Mouse (Mus musculus) small intestine, adult 2 months (tissue): Measurements from ENCODE around the gene Mthfsd. TPM values are rescaled to one million over a fixed set of nuclear protein-coding genes. Genes with fewer than 3 reads are reported as not detected.

ENCODE experiments used
- H3K27ac ChIP-seq: fragments of 200-500 bp; 2 replicates; pipeline ENCODE4 v1.5.1; 2012; ENCODE audit warnings: low read depth, low read length, control low read depth, inconsistent platforms; ENCODE audit not compliant: insufficient read depth
- H3K27me3 ChIP-seq: fragments of 200-500 bp; 2 replicates; pipeline ENCODE4 v1.6.1; 2012; ENCODE audit warnings: mild to moderate bottlenecking, moderate library complexity, low read length, inconsistent platforms; ENCODE audit not compliant: control insufficient read depth, insufficient read depth
- H3K36me3 ChIP-seq: fragments of 200-500 bp; 2 replicates; pipeline ENCODE4 v1.6.1; 2012; ENCODE audit warnings: mild to moderate bottlenecking, low read length, control low read depth, inconsistent platforms; ENCODE audit not compliant: control insufficient read depth, insufficient read depth
- H3K4me1 ChIP-seq: fragments of 200-500 bp; 2 replicates; pipeline ENCODE4 v1.6.1; 2012; ENCODE audit warnings: low read length, inconsistent platforms, mixed read lengths; ENCODE audit not compliant: control insufficient read depth, insufficient read depth, insufficient read length
- H3K4me3 ChIP-seq: fragments of 200-500 bp; 2 replicates; pipeline ENCODE4 v1.5.1; 2012; ENCODE audit warnings: low read depth, mild to moderate bottlenecking, control low read depth, inconsistent platforms, low read length, moderate library complexity
- CTCF ChIP-seq: fragments of 200-500 bp; IDR thresholded peaks from 2 replicates; pipeline ENCODE4 v1.5.1; 2012; ENCODE audit warnings: low read depth, mild to moderate bottlenecking, control low read depth, inconsistent platforms, low read length, moderate library complexity, mixed read lengths; ENCODE audit not compliant: insufficient replicate concordance, insufficient read length; ENCODE audit errors: extremely low read depth
- POLR2A ChIP-seq: fragments of 200-500 bp; IDR thresholded peaks from 2 replicates; pipeline ENCODE4 v1.6.1; 2012; ENCODE audit warnings: low read depth, mild to moderate bottlenecking, control low read depth, inconsistent platforms, low read length, moderate library complexity
- WGBS: fragments of 180-500 bp; shearing (Covaris S2); methylation state at CpG from one replicate; pipeline ENCODE4 v1.1.7; 2018; 5-methylcytosine and 5-hydroxymethylcytosine counted together
- polyA plus RNA-seq: library from polyadenylated mRNA; depleted of rRNA; stranded (reverse); fragments of >200 nt; gene quantifications from 2 replicates; pipeline ENCODE4 v1.2.3, GENCODE M21; 2012

Gene Mthfsd
- polyA plus RNA-seq, 1 experiment, result 23.4 TPM

- peaks cover 32% of the 10 kb centered on the region for H3K27me3 ChIP-seq
- no peak overlapping the region; the same call in 1 of the 2 replicates for H3K4me3 ChIP-seq
- peaks cover 2% of the 10 kb centered on the region for H3K4me1 ChIP-seq
- 2% methylated on average over 16 of the region's 16 CpGs for WGBS
- H3K36me3 ChIP-seq, result peaks cover 3% of the 10 kb centered on the region; the same call in 1 of the 2 replicates
- H3K27ac ChIP-seq, result no peak overlapping the region
- no peak for TF ChIP-seq POLR2A
- peak; percentile 94 for TF ChIP-seq CTCF
Measured at GRCm38 (mm10) chr8:121092627-121093026, 15.6 kb downstream of the Mthfsd start.

GRCm38 (mm10) chr8:121092141-121092540 is 16.1 kb downstream of the Mthfsd start:
- H3K36me3 ChIP-seq, result no peaks in the 10 kb centered on the region; the same call in 1 of the 2 replicates
- TF ChIP-seq CTCF, result no peak
- no peak for TF ChIP-seq POLR2A
- peaks cover 2% of the 10 kb centered on the region for H3K4me1 ChIP-seq
- 21% methylated on average over 6 of the region's 6 CpGs for WGBS
- H3K4me3 ChIP-seq, result no peak overlapping the region
- H3K27ac ChIP-seq, result no peak overlapping the region
- H3K27me3 ChIP-seq, result peaks cover 32% of the 10 kb centered on the region

- H3K27me3 ChIP-seq, result peaks cover 36% of the 10 kb centered on the region
- H3K4me1 ChIP-seq, result peaks cover 2% of the 10 kb centered on the region
- TF ChIP-seq CTCF (peak; percentile 19; the same call in 1 of the 2 replicates), POLR2A (no peak)
- 4% methylated on average over 1 of the region's 1 CpGs for WGBS
- H3K36me3 ChIP-seq, result no peaks in the 10 kb centered on the region; the same call in 1 of the 2 replicates
- H3K4me3 ChIP-seq, result no peak overlapping the region
- peak overlapping the region; percentile 21; the same call in 1 of the 2 replicates for H3K27ac ChIP-seq
Measured at GRCm38 (mm10) chr8:121090716-121091115, 17.5 kb downstream of the Mthfsd start.

GRCm38 (mm10) chr8:121089631-121090380 is 18.4 kb downstream of the Mthfsd start:
- H3K27ac ChIP-seq, result peak overlapping the region; percentile 66
- 9% methylated on average over 32 of the region's 32 CpGs for WGBS
- TF ChIP-seq CTCF, result no peak
- no peak for TF ChIP-seq POLR2A
- peaks cover 2% of the 10 kb centered on the region for H3K4me1 ChIP-seq
- peak overlapping the region; percentile 47 for H3K4me3 ChIP-seq
- peaks cover 40% of the 10 kb centered on the region for H3K27me3 ChIP-seq
- H3K36me3 ChIP-seq, result no peaks in the 10 kb centered on the region; the same call in 1 of the 2 replicates

- WGBS, result 11% methylated on average over 40 of the region's 40 CpGs
- peak overlapping the region; percentile 66 for H3K27ac ChIP-seq
Measured at GRCm38 (mm10) chr8:121088871-121089630, 19.1 kb downstream of the Mthfsd start.

GRCm38 (mm10) chr8:121088281-121088680 is 19.9 kb downstream of the Mthfsd start:
- whole genome bisulfite sequencing, result 21% methylated on average over 8 of the region's 8 CpGs
- TF ChIP-seq POLR2A (no peak), CTCF (no peak)
- H3K4me3 ChIP-seq, result peak overlapping the region; percentile 47; the same call in 1 of the 2 replicates
- peaks cover 2% of the 10 kb centered on the region for H3K4me1 ChIP-seq
- H3K36me3 ChIP-seq, result no peaks in the 10 kb centered on the region; the same call in 1 of the 2 replicates
- peak overlapping the region; percentile 66 for H3K27ac ChIP-seq
- peaks cover 54% of the 10 kb centered on the region for H3K27me3 ChIP-seq

More at GRCm38 (mm10) chr8:121088871-121089630, 19.1 kb downstream of the Mthfsd start:
- Histone ChIP-seq H3K4me3 (peak overlapping the region; percentile 47), H3K4me1 (peaks cover 2% of the 10 kb centered on the region), H3K36me3 (no peaks in the 10 kb centered on the region; the same call in 1 of the 2 replicates), H3K27me3 (peaks cover 47% of the 10 kb centered on the region)
- TF ChIP-seq POLR2A (no peak), CTCF (no peak)
